Mouse (Mus musculus): ENCODE measurements around the gene Ndufa12. TPM values are rescaled to one million over a fixed set of nuclear protein-coding genes. Genes with fewer than 3 reads are reported as not detected.

The Ndufa12 gene
- total RNA-seq, 2 experiments from 2014 or later: 214 to 234 TPM

- no peak for DNase-seq (ENCODE audit: low spot score in 2 of 2)
- intact Hi-C loops (cut with DNase I): no loop called here
These were observed 26.7 kb downstream of the Ndufa12 start for GRCm38 (mm10) chr10:94225026-94225750.

GRCm38 (mm10) chr10:94230172-94230981 is 31.9 kb downstream of the Ndufa12 start:
- peak; percentile 63 to 75 for DNase-seq (ENCODE audit: low spot score in 2 of 2)
- intact Hi-C loops (cut with DNase I): no loop called here

GRCm38 (mm10) chr10:94231025-94231424 is 32.5 kb downstream of the Ndufa12 start:
- no peak for DNase-seq (ENCODE audit: low spot score in 2 of 2)
- intact Hi-C loops (cut with DNase I): no loop called here

GRCm38 (mm10) chr10:94235200-94235599 is 36.7 kb downstream of the Ndufa12 start:
- intact Hi-C loops (cut with DNase I): no loop called here
- no peak for DNase-seq (ENCODE audit: low spot score in 2 of 2)

- intact Hi-C loops (cut with DNase I): no loop called here
- no peak for DNase-seq (ENCODE audit: low spot score in 2 of 2)
These were observed 42.8 kb downstream of the Ndufa12 start for GRCm38 (mm10) chr10:94241346-94241745.

GRCm38 (mm10) chr10:94247748-94248349 is 49.3 kb downstream of the Ndufa12 start:
- intact Hi-C loops (cut with DNase I): no loop called here
- peak in 1 of 2 experiments; percentile 16 for DNase-seq (ENCODE audit: low spot score in 2 of 2)

GRCm38 (mm10) chr10:94249575-94250456 is 51.3 kb downstream of the Ndufa12 start:
- intact Hi-C loops (cut with DNase I): no loop called here
- DNase-seq (ENCODE audit: low spot score in 2 of 2): peak; percentile 9 to 40

GRCm38 (mm10) chr10:94253260-94253807 is 54.8 kb downstream of the Ndufa12 start:
- no peak for DNase-seq (ENCODE audit: low spot score in 2 of 2)
- intact Hi-C loops (cut with DNase I): no loop called here

- intact Hi-C loops (cut with DNase I): no loop called here
- no peak for DNase-seq (ENCODE audit: low spot score in 2 of 2)
These were observed 56.2 kb downstream of the Ndufa12 start for GRCm38 (mm10) chr10:94254766-94255165.

- intact Hi-C loops (cut with DNase I): no loop called here
- DNase-seq (ENCODE audit: low spot score in 2 of 2): no peak
These were observed 57.2 kb downstream of the Ndufa12 start for GRCm38 (mm10) chr10:94255744-94256143.

GRCm38 (mm10) chr10:94256518-94256917 is 58.0 kb downstream of the Ndufa12 start:
- intact Hi-C loops (cut with DNase I): no loop called here
- no peak for DNase-seq (ENCODE audit: low spot score in 2 of 2)

- DNase-seq (ENCODE audit: low spot score in 2 of 2): no peak
- intact Hi-C loops (cut with DNase I): no loop called here
These were observed 62.0 kb downstream of the Ndufa12 start for GRCm38 (mm10) chr10:94260544-94260943.

GRCm38 (mm10) chr10:94262646-94263045 is 64.1 kb downstream of the Ndufa12 start:
- intact Hi-C loops (cut with DNase I): no loop called here
- no peak for DNase-seq (ENCODE audit: low spot score in 2 of 2)

- DNase-seq (ENCODE audit: low spot score in 2 of 2): no peak
- intact Hi-C loops (cut with DNase I): no loop called here
These were observed 64.7 kb downstream of the Ndufa12 start for GRCm38 (mm10) chr10:94263211-94263610.

GRCm38 (mm10) chr10:94265656-94266542 is 67.4 kb downstream of the Ndufa12 start:
- intact Hi-C loops (cut with DNase I): no loop called here
- DNase-seq (ENCODE audit: low spot score in 2 of 2): peak in 1 of 2 experiments; percentile 19

Measured in left cerebral cortex, postnatal 25 days (tissue).